Mouse (Mus musculus) ES-E14 (cell line): ENCODE results near the gene Cmah.

ENCODE experiments used
- CHD2 ChIP-seq: IDR thresholded peaks from 2 replicates; pipeline ENCODE4 v1.6.1; 2014; ENCODE audit warnings: mild to moderate bottlenecking, low read depth, low read length, inconsistent platforms
- HCFC1 ChIP-seq: IDR thresholded peaks from 2 replicates; pipeline ENCODE4 v1.6.1; 2012; ENCODE audit warnings: low read length, inconsistent platforms, borderline replicate concordance; ENCODE audit not compliant: insufficient read depth

DNA sequence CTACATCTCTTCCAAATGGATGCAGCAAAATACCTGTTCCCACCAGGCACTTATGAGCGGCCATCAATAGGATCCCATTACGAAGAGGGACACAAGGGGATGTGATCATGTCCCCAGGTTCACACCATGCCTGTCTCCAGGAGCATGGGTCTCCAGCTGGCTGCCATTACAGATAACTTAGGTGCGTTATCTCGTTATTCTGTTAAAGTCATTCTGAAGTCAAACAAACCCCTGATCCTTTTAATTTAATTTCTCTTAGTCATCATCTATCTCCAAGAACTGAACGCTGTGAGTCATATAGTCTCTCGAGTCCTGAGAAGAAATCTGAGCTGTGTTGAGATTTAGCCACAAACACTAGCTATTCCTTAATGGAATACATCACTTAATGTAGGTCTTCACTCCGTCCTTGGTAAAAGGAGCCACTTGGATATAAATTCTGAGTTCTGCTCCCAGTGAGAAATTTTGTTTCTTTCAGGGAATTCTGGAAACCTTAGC lies 195.2 kb downstream of the Cmah start:
- TF ChIP-seq CHD2, result no peak
- TF ChIP-seq HCFC1, result no peak
